Mouse (Mus musculus): ENCODE results near the gene Smyd3. TPM values are rescaled to one million over a fixed set of nuclear protein-coding genes. Genes with fewer than 3 reads are reported as not detected.

Smyd3 gene
- polyA plus RNA-seq (2012; ENCODE audit: insufficient read depth, insufficient read length, missing spikeins) = 19.9 and 20.3 TPM in 2 replicates

- peaks cover 2% of the 10 kb centered on the region for H3K4me1 ChIP-seq (ENCODE audit: control insufficient read depth, insufficient read depth, low read length)
- peak within 1 kb of the TSS; percentile 17; the same call in 1 of the 2 replicates for H3K27ac ChIP-seq (ENCODE audit: insufficient read depth, low read depth, low read length)
- no peak for TF ChIP-seq CTCF (IDR thresholded peaks at IDR 0.05; ENCODE audit: low read depth, low read length)
- TF ChIP-seq POLR2A (IDR thresholded peaks at IDR 0.05; ENCODE audit: borderline replicate concordance, low read depth, low read length) = no peak
- peak within 1 kb of the TSS; percentile 72 for H3K4me3 ChIP-seq (ENCODE audit: insufficient read depth, low read length)
These were observed at the start of gene Smyd3 for GRCm38 (mm10) chr1:179517713-179518465. Gene Smyd3 (minus strand): TSS chr1:179518041.

GRCm38 (mm10) chr1:179567558-179567957, 49.7 kb upstream of the Smyd3 start:
- TF ChIP-seq POLR2A (IDR thresholded peaks at IDR 0.05; ENCODE audit: borderline replicate concordance, low read depth, low read length) = no peak
- TF ChIP-seq CTCF (IDR thresholded peaks at IDR 0.05; ENCODE audit: low read depth, low read length) = no peak
- Histone ChIP-seq H3K4me3 (ENCODE audit: insufficient read depth, low read length) (no peak overlapping the region), H3K27ac (ENCODE audit: insufficient read depth, low read depth, low read length) (no peak overlapping the region), H3K4me1 (ENCODE audit: control insufficient read depth, insufficient read depth, low read length) (peaks cover 3% of the 10 kb centered on the region)

DNA sequence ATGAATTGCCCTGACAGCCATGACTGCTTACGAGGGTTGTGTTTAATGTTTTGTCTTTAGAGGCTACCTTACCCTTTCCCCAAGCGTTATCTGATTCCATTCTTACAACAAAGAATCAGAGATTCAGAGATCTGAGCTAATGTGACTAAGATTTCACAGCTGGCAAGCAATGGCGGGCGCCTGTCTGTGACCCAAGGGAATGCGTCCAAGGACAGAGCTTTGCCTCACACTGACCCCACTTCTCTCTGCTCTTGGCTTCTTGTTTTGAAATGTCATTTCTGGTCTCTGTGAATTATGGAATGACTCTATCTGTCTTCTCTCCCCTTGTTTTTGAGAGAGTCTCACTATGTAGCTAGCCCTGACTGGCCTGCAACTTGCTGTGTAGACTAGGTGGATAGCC, 46.1 kb upstream of the Smyd3 start:
- H3K4me1 ChIP-seq (ENCODE audit: control insufficient read depth, insufficient read depth, low read length) = peaks cover 27% of the 10 kb centered on the region
- H3K4me3 ChIP-seq (ENCODE audit: insufficient read depth, low read length) = no peak overlapping the region
- TF ChIP-seq POLR2A (IDR thresholded peaks at IDR 0.05; ENCODE audit: borderline replicate concordance, low read depth, low read length) (no peak), CTCF (IDR thresholded peaks at IDR 0.05; ENCODE audit: low read depth, low read length) (no peak)
- H3K27ac ChIP-seq (ENCODE audit: insufficient read depth, low read depth, low read length) = no peak overlapping the region

- no peak for TF ChIP-seq POLR2A (IDR thresholded peaks at IDR 0.05; ENCODE audit: borderline replicate concordance, low read depth, low read length)
- TF ChIP-seq CTCF (IDR thresholded peaks at IDR 0.05; ENCODE audit: low read depth, low read length) = no peak
- H3K27ac ChIP-seq (ENCODE audit: insufficient read depth, low read depth, low read length) = no peak overlapping the region
- H3K4me1 ChIP-seq (ENCODE audit: control insufficient read depth, insufficient read depth, low read length) = peaks cover 27% of the 10 kb centered on the region
- no peak overlapping the region for H3K4me3 ChIP-seq (ENCODE audit: insufficient read depth, low read length)
These were observed 45.4 kb upstream of the Smyd3 start for GRCm38 (mm10) chr1:179563211-179563610.

DNA sequence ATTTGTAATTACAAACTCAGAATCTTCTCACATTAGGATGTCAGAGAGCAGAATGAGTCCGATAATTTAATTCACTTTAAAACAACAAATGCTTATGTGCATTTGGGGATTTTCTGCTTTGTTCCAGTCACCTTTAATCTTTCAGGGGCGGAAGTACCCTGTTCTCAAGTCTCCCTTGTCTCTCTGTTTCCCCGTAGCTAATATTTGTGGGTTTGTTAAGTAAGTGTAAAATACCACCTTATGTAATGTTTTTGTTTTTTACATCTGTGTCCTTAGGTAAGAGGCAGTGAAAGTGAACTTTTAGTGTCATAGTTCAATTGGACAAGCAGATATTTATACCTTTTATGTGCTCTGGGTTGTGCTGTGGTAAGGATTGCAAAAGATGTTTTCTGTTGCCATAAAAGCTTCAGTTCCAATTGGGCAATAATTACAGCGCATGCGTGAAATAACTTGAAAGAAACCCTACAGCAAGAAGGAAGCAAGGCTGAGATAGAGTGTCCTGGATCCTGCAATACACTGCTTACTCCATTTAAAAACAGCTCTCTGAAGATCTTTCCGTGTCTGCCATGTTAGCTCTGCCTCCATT, 43.1 kb upstream of the Smyd3 start:
- Histone ChIP-seq H3K4me1 (ENCODE audit: control insufficient read depth, insufficient read depth, low read length) (peaks cover 25% of the 10 kb centered on the region), H3K27ac (ENCODE audit: insufficient read depth, low read depth, low read length) (no peak overlapping the region), H3K4me3 (ENCODE audit: insufficient read depth, low read length) (no peak overlapping the region)
- TF ChIP-seq POLR2A (IDR thresholded peaks at IDR 0.05; ENCODE audit: borderline replicate concordance, low read depth, low read length) = no peak
- TF ChIP-seq CTCF (IDR thresholded peaks at IDR 0.05; ENCODE audit: low read depth, low read length) = no peak

GRCm38 (mm10) chr1:179559446-179560194, 41.8 kb upstream of the Smyd3 start:
- peaks cover 25% of the 10 kb centered on the region for H3K4me1 ChIP-seq (ENCODE audit: control insufficient read depth, insufficient read depth, low read length)
- H3K4me3 ChIP-seq (ENCODE audit: insufficient read depth, low read length) = no peak overlapping the region
- no peak overlapping the region for H3K27ac ChIP-seq (ENCODE audit: insufficient read depth, low read depth, low read length)
- no peak for TF ChIP-seq CTCF (IDR thresholded peaks at IDR 0.05; ENCODE audit: low read depth, low read length)
- no peak for TF ChIP-seq POLR2A (IDR thresholded peaks at IDR 0.05; ENCODE audit: borderline replicate concordance, low read depth, low read length)

GRCm38 (mm10) chr1:179556921-179557320, 39.1 kb upstream of the Smyd3 start:
- no peak for TF ChIP-seq POLR2A (IDR thresholded peaks at IDR 0.05; ENCODE audit: borderline replicate concordance, low read depth, low read length)
- no peak for TF ChIP-seq CTCF (IDR thresholded peaks at IDR 0.05; ENCODE audit: low read depth, low read length)
- no peak overlapping the region for H3K27ac ChIP-seq (ENCODE audit: insufficient read depth, low read depth, low read length)
- H3K4me1 ChIP-seq (ENCODE audit: control insufficient read depth, insufficient read depth, low read length) = peaks cover 28% of the 10 kb centered on the region
- no peak overlapping the region for H3K4me3 ChIP-seq (ENCODE audit: insufficient read depth, low read length)

GRCm38 (mm10) chr1:179553949-179554347, 36.1 kb upstream of the Smyd3 start:
- no peak overlapping the region for H3K27ac ChIP-seq (ENCODE audit: insufficient read depth, low read depth, low read length)
- peaks cover 13% of the 10 kb centered on the region for H3K4me1 ChIP-seq (ENCODE audit: control insufficient read depth, insufficient read depth, low read length)
- H3K4me3 ChIP-seq (ENCODE audit: insufficient read depth, low read length) = no peak overlapping the region

DNA sequence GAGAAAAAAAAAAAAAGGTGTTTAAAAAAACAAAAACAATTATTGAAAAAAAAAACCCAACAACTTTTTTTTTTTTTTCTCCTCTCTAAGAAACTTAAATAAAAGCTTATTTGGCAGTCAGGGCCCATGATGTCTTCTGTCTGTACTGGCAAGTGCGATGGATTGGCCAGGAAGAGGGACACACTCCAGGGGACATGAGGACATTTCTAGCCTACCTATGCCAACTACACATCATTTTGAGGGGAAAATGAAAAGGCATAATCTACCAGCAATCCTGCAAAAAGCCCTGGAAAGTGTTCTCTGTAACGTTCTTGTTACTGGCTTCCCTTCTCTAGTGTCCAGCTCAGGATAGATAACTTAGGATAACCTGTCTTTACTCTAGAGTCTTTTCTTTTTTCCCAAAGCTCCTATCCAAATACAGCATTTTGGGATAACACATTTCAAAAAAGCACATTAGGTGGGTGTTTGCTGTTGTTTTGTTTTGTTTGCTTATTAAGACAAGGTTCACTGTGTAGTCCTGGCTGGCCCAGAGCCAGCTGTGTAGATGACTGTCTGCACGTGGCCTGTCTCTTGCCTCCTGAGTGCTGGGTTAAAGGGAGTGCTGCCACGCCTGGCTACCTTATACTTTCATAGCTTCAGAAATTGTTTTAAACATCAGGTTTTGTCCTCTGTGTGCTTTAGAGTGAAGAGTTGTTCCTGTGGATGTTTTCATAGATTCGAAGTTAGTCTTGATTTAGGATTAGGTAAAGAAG, 35.5 kb upstream of the Smyd3 start:
- H3K27ac ChIP-seq (ENCODE audit: insufficient read depth, low read depth, low read length) = no peak overlapping the region
- no peak overlapping the region for H3K4me3 ChIP-seq (ENCODE audit: insufficient read depth, low read length)
- TF ChIP-seq POLR2A (IDR thresholded peaks at IDR 0.05; ENCODE audit: borderline replicate concordance, low read depth, low read length) (no peak), CTCF (IDR thresholded peaks at IDR 0.05; ENCODE audit: low read depth, low read length) (no peak)
- H3K4me1 ChIP-seq (ENCODE audit: control insufficient read depth, insufficient read depth, low read length) = peaks cover 16% of the 10 kb centered on the region

More at GRCm38 (mm10) chr1:179553949-179554347, 36.1 kb upstream of the Smyd3 start:
- TF ChIP-seq CTCF (IDR thresholded peaks at IDR 0.05; ENCODE audit: low read depth, low read length) (no peak), POLR2A (IDR thresholded peaks at IDR 0.05; ENCODE audit: borderline replicate concordance, low read depth, low read length) (no peak)

All from bone marrow macrophage, adult 2 months (primary cell).